Mouse (Mus musculus) bone marrow, adult 2 months (tissue): ENCODE data around the gene Rad54l2.

ENCODE experiments used
- CTCF ChIP-seq: fragments of 200-500 bp; IDR thresholded peaks from 2 replicates; pipeline ENCODE4 v1.5.1; 2011; ENCODE audit warnings: low read length, control low read depth; ENCODE audit not compliant: control insufficient read depth, insufficient read depth
- POLR2A ChIP-seq: fragments of 200-500 bp; IDR thresholded peaks from 2 replicates; pipeline ENCODE4 v1.6.1; 2011; ENCODE audit warnings: low read depth, mild to moderate bottlenecking, control low read depth, low read length, borderline replicate concordance; ENCODE audit not compliant: control insufficient read depth

DNA sequence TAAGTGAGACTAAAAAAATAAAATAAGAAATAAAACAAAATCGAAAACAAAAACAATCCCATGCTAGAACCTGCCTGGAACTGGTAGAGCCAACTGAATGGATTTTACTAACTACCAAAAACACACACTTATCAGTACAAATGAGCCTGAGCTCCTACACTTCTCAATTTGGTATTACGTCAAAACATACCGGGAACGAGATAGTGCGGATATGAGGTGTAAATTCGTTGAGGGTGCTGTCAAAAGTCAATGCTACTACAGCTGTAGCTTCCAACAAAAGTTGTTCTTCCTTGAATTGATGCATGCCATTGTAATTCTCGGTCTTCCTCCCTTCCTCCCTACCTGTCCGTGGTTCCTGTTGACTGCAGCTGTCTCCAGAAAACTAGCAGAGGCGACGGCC is 369 bp upstream of the Rad54l2 start:
- TF ChIP-seq CTCF (no peak), POLR2A (no peak)
